22 mouse cellular contexts compared by ENCODE assay signal in the genomic region with DNA sequence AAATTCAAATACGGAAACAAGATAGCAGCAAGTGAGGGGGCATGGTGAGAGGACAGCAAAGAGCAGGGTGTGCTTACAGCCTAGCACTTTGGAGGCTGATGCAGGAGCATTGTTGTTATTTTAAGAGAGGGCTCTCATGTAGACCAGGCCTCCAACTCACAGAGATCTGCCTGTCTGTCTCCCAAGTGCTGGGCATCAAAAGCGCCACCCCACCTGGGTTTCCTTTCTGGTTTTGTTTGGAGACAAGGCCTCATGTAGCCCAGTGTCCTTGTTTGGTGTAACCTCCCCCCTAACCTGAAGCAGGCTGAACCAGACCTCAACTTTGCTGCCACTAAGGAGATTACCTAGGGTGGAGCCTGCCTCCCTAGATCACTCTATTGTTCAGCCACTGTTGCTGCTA. TPM values are rescaled to one million over a fixed set of nuclear protein-coding genes. Genes with fewer than 3 reads are reported as not detected.
"Had no signal": no experiment of that assay in that cellular context is flagged by ENCODE, and none has a peak within 500 bp of the region (broad histone marks: within the 10 kb centered on the region; RNA-seq: fewer than 3 reads in every experiment).

No protein-coding gene starts in this region.

- H3K27me3 ChIP-seq: neural tube, embryonic 13.5 days; neural tube, embryonic 15.5 days had no signal

- H3K27ac ChIP-seq: midbrain, embryonic 10.5 days; midbrain, embryonic 12.5 days; neural tube, embryonic 13.5 days; neural tube, embryonic 15.5 days had no signal

- ATAC-seq: midbrain, embryonic 16.5 days had no signal

- H3K4me3 ChIP-seq: midbrain, embryonic 10.5 days; midbrain, embryonic 12.5 days; myocyte; neural tube, embryonic 13.5 days; neural tube, embryonic 15.5 days had no signal

- H3K9ac ChIP-seq: lung, embryonic 14.5 days; midbrain, embryonic 12.5 days; neural tube, embryonic 13.5 days; neural tube, embryonic 15.5 days had no signal

- H3K4me2 ChIP-seq: lung, embryonic 14.5 days; midbrain, embryonic 12.5 days; neural tube, embryonic 13.5 days; neural tube, embryonic 15.5 days had no signal

- H3K4me1 ChIP-seq: neural tube, embryonic 13.5 days; neural tube, embryonic 15.5 days had no signal

- DNase-seq: lung, adult 18-20 months; lung, embryonic 14.5 days; lung, postnatal 10 days; lung, postnatal 4 days; midbrain, embryonic 14.5 days; retina, postnatal 1 day; right cerebral cortex, adult 18-20 months; right cerebral cortex, postnatal 25 days; right cerebral cortex, postnatal 4 days; spleen, adult 18-20 months; thymus, adult 18-20 months; thymus, postnatal 36 days had no signal

- H3K36me3 ChIP-seq: midbrain, embryonic 10.5 days; midbrain, embryonic 12.5 days; neural tube, embryonic 13.5 days; neural tube, embryonic 15.5 days had no signal

- H3K9me3 ChIP-seq: midbrain, embryonic 10.5 days; midbrain, embryonic 12.5 days; neural tube, embryonic 13.5 days; neural tube, embryonic 15.5 days had no signal

RNA-seq across cellular contexts. Expression of a gene that starts 43.5 kb away (rescaled TPM):
- total RNA-seq: megakaryocyte-erythroid progenitor cell, adult 5-6 weeks had no signal
- polyA plus RNA-seq: liver, embryonic 16.5 days; lung, embryonic 16.5 days; midbrain, embryonic 12.5 days; midbrain, embryonic 14.5 days; myocyte; neural tube, embryonic 13.5 days; neural tube, embryonic 15.5 days; stomach, embryonic 14.5 days had no signal
